Mouse (Mus musculus) megakaryocyte, adult 5-6 weeks (primary cell): ENCODE results near the gene Zc3h12d. TPM values are rescaled to one million over a fixed set of nuclear protein-coding genes. Genes with fewer than 3 reads are reported as not detected.

Experiments used
- ATAC-seq: 2 replicates; pipeline ENCODE4 v1.8.0; 2016; ENCODE audit warnings: mild to moderate bottlenecking, inconsistent platforms; ENCODE audit not compliant: poor library complexity, severe bottlenecking
- total RNA-seq, 2 experiments: library from RNA; stranded (forward) in 1 of 2; stranded (reverse) in 1 of 2; fragments of 153-499, 151-499 nt in 1 of 2; fragments of 221-1000, 200-1000 nt in 1 of 2; gene quantifications; 2 replicates each; pipeline versions ENCODE4 v1.2.3 to v1.2.4; 2015 to 2017

Gene Zc3h12d
- total RNA-seq, 2 experiments from 2014 or later: 7.3 to 9.3 TPM

DNA sequence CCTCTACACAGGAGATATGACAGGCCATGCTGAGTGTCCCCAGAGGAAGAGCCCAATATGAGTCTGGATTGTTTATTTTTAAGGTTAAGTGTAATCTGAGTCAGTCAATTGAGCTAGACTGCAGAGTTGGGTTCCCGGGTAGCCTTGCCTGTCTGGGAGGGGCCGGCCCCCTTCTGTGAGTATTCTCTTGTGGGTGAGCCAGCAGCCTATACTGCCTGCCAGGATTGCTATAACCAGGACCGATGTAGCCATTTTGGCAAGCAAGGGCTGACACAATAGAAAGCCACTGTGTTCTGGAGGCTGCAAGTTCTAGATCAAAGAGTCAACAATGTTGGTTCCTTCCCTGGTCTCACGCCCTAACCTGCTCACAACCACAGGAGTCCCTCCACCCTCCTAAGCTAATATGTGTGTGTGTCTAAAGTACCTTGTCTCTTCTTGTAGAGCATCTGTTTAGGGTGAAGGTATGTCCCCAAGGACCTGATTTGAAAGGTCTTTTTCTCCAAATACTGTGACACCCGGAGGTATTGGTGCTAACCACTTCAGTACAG is 6.7 kb downstream of the Zc3h12d start:
- no peak for ATAC-seq

DNA sequence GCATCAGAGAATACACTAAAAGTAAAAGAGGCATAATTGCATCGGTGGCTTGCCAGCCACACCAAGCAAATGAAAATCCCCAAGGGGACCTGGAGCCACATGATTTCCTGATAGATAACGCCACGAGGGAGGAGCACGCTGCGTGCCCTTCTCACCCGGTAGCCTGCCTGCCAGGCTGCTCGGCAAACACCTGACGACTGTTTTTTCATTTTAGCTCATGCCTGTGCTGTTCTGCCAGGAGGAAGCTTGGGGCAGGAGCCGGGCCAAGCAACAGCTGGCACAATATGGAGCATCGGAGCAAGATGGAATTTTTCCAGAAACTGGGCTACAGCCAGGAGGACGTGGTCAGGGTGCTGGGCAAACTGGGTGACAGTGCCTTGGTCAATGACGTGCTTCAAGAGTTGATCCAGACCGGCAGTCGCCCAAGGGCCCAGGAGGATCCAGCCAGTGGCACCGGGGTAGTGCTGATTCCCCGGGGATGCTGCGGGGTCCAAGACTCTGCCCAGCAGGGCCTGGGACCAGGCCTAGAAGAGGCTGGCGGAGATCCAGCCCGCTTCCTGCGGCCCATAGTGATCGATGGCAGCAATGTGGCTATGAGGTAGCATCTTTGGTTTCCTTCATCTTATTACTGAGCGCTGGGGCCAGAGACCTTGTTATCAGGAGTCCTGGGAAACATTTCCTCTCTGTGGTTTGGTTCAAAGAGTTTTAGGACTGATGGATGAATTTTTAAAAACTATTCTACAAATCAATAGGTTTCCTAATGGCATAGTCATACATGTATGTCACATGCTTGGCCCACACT is 7.5 kb downstream of the Zc3h12d start:
- no peak for ATAC-seq

DNA sequence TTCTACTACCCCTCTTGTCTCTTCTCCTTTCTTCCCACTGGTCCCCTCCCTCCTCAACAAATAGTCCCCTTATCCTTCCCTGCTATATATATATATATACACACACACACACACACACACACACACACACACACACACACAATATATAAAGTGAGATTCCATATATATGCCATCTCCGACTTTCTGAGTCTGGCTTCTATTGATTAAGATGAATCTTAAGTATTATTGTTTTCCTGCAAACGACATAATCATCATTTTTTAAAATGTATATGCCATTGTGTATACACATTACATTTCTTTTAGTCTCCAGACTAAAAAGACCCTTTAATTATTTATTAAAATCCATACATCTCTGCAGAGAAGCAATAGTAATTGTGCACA is 8.1 kb downstream of the Zc3h12d start:
- no peak for ATAC-seq

DNA sequence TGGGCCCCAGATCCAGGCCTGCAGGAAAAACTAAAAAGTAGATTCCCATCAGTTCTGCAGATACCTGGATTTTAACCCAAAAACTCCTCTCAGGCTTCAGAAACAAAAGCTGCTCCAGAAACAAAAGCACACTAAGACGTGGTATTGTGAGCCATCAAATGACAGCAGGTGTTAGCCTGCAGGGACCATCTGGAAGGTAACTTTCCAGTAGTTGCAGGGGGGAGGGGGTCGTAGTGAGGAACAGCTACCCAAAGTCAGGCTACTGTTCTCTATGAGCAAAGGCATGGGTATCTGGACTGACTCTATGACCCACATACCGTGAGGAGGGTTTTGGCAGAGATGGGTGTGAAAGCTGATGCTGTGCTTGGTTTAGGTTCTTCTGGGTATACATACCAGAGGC is 8.5 kb downstream of the Zc3h12d start:
- no peak for ATAC-seq

DNA sequence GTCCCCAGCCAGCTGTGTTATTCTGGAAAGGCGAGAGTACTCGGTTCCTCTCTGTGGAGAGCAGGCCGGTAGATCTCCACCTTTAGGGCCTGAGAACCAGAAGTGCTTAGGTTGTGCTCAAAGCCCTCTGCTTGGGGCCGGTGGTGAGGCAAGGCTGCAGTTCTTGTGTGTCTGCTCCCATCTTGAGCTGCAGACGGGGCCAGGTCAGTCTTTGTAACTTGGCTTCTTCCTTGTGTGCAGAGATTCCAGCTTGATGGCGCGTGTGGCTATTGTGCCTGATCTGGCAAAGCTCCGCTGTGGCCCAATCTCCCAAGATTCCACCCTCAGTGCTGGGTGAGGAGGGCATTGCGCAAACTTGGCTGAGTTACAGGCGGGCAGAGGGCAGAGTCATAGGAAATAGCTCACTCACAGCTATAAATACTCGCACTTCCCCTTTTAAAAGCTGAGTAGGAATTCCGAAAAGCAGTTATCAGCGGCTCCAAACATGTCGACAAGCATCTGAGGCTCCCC is 9.4 kb downstream of the Zc3h12d start:
- ATAC-seq: peak; percentile 94

DNA sequence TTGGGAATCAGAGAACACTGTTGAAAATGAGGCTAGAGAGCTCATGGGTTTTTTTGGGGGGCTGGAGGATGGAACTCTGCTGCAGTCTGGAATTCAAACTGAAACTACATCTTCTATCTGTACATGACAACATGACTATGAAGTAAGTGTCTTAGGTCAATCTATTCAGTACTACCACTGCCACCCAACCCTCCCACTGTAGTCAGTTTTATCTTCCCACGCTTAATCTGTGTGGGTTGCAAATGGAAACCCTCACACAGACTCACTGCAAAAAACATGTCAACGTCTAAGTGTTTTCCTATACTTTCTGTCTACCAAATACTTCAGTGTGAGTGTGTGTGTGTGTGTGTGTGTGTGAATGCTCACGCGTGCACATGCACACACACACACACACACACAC is 10.9 kb downstream of the Zc3h12d start:
- ATAC-seq: no peak

DNA sequence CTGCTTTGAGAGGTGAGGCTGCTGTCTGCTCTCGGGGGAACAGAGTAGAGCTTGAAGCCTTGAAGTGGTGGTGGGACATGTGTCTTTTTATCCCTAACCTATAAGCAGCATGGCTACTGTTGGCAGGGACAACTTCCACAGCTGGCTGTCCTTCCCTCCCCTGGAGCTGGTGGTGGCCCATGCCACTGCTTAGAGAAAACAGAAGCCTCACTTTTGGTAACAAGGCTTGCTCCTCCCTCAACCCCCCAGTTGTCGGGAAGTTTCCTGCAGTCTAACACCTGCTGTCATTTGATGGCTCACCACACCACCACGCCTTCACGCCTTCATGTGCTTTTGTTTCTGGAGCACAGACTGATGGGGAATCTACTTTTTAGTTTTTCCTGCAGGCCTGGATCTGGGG is 11.9 kb downstream of the Zc3h12d start:
- ATAC-seq: no peak

DNA sequence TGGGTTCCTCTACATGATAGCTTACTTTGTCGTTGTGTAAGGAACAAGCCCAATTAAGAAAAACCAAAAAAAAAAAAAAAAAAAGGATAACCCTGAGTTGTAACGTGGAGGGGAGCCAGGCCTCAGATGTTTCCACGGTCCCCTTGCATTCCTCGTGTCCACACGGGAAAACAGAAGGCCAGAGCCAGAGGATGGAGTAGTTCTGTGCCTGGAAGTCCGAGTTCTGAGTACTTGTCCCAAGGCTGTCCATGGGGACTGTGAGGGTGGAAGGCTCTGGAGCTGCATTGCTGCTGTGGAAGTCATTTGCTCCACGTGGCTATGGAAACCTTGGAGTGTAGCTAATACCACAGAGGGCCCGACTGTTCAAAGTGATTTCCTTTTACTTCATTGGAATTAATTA is 12.9 kb downstream of the Zc3h12d start:
- no peak for ATAC-seq

DNA sequence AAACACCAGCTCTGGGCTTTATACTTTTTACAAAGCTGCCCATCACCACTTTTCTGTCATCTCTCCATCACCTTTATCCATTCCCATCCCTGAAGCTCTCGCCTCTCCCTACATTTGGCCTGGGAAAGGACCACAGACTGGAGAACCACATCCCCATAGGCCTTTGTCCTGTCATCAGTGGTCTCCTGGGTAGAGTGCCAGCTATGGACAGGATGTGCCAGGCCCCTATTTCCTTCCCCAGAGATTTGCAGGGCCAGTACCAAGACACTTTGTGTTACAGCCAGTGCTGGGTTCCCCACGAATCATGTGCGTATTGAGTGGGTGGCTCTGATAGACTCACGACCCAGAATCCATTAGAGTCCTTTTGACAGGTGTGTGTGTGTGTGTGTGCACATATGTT is 13.7 kb downstream of the Zc3h12d start:
- no peak for ATAC-seq

DNA sequence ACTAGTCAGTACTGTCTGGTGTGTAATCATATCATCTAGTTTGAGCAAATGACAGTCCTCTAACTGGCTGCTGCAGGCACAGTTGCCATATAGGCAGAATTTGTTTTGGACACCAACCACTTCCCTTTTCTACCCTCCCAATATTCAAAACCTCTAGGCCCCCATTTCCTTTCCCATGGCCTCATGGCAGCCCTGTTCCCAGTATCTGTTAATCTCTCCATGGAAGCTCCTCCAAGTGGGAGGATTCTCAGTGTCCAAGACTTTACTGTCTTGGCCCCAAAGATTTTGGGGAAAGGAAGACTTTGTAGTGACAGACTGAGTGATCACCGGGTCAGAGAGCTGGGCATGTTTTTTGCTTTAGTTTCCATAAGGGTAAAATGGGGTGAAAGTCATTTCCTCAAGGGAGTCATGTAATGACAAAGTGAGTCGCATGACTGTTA is 14.9 kb downstream of the Zc3h12d start:
- ATAC-seq: peak; percentile 53

DNA sequence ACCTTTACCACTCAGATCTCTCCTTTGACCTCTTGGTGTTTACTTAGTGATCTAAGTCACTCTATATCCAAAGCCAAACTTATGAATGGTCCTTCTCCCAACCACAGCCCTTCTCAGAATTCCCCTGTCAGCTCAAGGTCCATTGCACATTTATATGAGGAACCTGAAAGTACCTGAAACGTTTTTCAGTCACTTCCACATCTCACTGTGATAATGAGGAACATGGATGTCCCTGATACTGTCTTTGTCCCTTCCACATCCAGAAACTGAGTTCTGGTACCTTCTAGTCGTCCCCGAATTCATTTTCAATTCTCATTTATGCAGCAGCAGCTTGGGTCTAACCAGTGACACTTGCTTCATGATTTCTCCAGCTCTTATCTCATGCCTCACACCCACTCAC is 19.6 kb downstream of the Zc3h12d start:
- ATAC-seq: peak; percentile 38; the same call in 1 of the 2 replicates

DNA sequence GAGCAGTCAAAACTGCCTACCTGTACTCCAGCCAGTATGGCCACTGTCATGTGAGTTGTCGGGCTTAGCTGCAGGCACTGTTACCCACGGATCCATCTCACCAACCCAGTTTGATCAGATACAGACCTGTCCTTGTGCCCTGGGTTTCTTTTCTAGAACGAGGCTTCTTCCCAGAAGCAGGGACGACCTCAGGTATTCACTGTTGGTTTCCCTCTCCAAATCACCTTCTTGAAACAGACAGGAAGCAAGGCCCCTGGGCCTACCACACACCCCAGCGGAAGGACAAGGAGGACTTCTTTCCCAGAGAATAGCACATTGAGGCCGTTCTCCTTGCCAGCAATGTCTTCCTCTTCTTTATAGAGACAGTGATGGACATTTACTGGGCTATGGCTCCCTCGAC is 28.2 kb downstream of the Zc3h12d start:
- ATAC-seq: no peak

DNA sequence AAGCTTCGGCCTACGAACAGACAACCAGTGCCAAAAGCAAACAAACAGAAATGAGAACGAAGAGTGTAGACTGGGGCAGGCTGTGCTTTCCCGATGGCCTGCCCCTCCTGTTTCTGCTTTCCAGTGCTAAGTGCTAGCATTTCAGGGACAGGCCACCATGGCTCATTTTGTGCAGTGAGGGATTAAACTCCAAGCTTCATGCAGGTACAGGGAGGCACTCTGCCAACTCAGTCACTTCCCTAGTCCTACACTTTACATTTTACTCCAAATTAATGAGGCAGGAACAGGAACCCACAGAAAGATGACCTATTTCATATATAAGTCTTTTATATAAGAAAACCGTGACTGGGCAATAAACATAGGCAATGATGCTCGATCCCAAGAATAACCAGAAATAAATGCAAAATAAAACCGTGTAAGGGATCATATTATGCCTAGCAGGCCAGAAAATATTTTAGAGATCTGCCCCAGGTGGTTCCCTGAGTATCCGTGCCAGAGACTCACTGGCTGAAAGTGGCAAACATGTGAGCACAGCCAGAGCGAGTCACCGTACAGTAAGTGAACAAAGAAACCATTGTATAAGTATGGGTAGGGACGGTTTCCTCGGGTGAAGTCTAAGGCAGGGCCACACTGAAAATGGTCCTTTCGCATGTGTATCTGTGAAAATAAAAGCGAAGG is 29.1 kb downstream of the Zc3h12d start:
- ATAC-seq: no peak

DNA sequence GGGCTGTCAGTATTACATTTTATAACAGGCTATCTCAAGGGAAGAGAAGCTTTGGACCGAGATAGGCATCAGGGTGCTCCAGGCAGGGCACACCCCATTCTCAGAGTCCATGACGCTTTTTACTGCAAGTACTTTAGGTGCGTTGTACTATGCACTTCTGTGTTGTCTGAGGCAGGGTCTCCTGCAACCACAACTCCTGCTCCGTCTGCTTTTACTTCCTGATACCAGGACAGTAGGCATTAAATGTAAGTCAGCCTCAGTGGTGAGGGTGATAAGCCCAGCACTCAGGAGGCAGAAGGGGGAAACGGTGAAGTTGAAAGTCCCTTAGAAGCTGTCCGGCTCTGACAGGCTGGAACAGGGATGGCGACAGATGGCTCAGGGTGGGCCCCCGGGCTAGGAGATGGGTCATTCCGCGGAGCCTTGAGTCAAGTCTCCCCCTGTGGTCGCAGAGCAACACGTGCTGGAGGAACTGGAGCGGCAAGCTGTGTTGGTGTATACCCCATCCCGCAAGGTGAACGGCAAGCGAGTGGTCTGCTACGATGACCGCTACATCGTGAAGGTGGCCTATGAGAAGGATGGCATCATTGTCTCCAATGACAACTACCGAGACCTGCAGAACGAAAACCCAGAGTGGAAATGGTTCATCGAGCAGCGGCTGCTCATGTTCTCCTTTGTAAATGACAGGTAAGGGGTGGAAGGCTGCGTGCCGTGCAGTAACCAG is 29.8 kb downstream of the Zc3h12d start:
- ATAC-seq: no peak

DNA sequence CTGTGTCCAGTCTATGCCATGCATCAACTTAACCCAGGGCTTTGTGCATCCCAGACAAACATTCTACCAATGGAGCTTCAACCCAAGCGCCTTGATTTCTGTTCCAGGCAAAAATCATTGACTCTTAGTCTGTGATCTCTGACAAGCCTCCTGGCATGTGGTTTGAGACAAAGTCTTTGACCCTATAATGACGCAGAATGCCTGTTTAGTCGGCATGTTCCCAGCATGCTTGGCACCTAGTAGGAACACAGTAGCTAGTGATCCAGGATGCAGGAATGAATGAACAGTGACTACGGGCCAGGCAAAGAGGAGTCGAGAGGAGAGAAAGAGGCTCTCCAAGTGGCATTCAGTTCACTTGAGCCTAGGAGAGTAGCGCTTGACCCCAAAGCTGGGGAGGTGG is 31.1 kb downstream of the Zc3h12d start:
- no peak for ATAC-seq

DNA sequence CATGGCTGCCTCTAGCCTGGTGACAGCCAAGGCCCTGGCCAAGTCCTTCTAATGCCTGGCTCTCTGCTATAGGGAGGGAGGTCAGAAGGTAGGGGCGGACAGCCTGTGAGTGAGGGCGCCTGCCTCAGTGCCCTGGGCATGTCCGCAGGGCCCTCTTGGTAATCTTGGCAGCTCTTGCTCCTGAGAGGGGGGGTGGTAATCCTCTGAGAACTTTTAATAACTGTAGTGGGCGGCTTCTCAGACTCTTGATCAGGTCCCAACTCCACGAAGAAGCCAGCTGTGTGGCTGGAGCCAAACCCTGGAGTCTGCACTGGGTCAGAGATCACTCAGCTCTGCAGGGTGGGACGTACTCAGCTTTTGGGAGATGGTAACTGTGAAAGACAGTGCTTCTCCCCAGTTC is 31.9 kb downstream of the Zc3h12d start:
- no peak for ATAC-seq

DNA sequence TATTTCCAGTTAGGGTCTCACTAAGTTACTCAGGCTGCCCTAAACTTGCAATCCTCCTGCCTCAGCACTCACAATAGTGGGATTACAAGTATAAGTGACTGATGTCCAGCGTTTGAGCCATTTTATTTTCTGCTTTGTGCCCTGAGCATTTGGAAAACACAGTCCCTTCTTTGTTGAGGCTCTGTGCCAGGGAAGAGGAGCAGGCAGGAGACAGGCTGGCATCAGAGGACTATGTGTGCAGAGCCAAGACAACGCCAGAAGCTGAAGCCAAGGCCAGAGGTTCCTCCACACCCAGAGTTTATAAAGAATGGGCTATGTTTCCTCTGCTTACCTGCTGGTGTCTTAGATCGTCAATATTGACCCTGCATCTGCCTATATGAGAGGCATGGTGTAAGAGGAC is 32.5 kb downstream of the Zc3h12d start:
- ATAC-seq: no peak

DNA sequence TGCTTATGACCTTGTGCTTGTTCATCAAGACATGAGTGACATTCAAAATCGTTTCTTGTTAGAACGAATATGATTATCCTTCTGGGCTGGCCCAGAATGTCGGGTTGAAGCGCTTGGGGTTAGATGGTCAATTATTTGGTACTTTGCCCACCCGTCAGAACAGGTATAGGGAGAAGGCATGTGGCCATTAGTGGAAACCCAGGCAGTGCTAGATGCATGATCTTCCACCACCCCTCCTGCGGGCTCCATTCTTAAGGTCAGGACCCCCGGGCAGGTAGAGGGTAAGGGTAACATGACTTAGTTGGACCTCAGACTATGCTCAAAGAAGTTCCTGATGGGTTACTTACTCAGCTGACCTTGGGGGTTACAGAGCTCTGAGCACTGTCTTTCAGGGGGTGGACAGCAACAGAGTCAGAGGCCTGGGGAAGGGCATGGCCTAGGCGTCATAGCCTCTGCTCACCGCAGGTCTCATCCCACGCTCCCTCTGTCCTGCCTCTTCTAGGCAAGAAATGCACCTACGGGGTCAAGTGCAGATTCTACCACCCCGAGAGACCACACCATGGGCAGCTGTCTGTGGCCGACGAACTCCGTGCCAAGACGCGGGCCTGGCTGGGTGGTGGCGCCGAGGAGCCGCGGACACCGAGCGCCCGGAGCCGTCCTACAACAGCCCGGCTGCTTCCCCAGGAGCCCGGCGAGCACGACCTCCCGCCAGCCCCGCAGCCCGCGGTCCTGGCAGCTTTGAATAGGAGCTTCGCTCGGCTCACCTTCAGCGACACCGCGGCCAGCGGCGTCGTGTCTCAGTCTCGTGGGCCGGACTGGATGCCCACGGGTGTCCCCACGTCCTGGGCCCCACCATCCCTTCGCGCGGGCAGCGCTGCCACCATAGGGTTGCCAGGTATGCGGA is 34.7 kb downstream of the Zc3h12d start:
- no peak for ATAC-seq

DNA sequence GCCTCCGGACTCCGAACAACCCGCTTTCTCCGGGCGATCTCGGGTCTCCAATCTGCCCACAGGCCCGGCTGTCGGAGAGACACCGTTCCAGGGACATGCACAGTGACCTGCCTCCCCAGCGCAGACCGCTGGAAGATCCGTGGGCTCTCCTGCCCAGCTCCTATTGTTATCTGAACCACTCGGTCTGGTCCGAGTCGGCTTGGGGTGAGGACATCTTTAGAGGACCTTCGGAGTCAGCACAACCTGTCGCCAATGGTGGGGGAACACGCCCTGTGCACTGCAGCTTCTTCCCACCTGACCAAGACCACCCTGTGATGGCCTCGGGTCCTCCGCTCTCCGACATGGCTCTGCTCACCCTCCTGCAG is 35.4 kb downstream of the Zc3h12d start:
- no peak for ATAC-seq

DNA sequence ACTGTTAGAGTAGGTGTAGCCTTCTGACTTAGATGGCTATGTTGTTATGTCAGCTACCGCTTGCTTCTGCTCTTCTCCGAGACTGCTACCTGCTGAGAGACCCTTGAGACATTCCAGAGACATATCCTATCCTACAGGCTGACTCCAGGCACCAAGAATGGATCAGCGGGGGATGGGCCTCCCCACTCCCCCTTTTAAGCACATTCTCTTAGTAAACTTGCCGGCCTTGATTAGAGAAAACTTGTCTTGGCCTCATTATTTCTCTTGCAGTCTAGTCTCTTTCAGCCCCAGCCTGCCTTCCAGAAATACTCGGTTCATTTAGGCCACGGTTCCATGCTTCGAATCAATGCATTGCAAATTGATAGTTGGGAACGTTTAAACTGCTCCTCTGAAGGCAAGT is 37.5 kb downstream of the Zc3h12d start:
- no peak for ATAC-seq
